In genomic region chr16:57421680-57422417, GRCm38 (mm10) we compare ENCODE assay signal across 9 mouse cellular contexts.
DNase-seq lines count a peak whose midpoint lies in the region; ATAC-seq lines count a peak whose summit lies in the region.
"Had no signal": no experiment of that assay in that cellular context is flagged by ENCODE, and none has a peak within 500 bp of the region (broad histone marks: within the 10 kb centered on the region; RNA-seq: fewer than 3 reads in every experiment).

No protein-coding gene starts in this region.

- H3K4me2 ChIP-seq in kidney, embryonic 16.5 days (replicated peaks; ENCODE audit: low read depth, low read length), result no peak overlapping the region
- no peak overlapping the region for H3K4me2 ChIP-seq in stomach, embryonic 16.5 days (ENCODE audit: low read depth, low read length)

- no peak for DNase-seq in heart, embryonic 10.5 days (ENCODE audit: low spot score)
- no peak for DNase-seq in heart, postnatal 36 days
- peak; percentile 44 to 53 for DNase-seq in spleen, postnatal 36 days (ENCODE audit: low spot score in 2 of 2)
- DNase-seq in spleen, postnatal 10 days (ENCODE audit: low spot score in 2 of 2), result no peak
- no peak for DNase-seq in layer of hippocampus, adult 9-11 months

- H3K4me1 ChIP-seq in heart, embryonic 10.5 days, result peaks cover 49% of the 10 kb centered on the region
- peaks cover 38% of the 10 kb centered on the region for H3K4me1 ChIP-seq in kidney, embryonic 16.5 days (ENCODE audit: insufficient read depth, low read length)
- peaks cover 22% of the 10 kb centered on the region for H3K4me1 ChIP-seq in stomach, embryonic 16.5 days (ENCODE audit: control insufficient read depth, insufficient read depth, low read length)

- intact Hi-C loops in heart, postnatal 36 days (cut with DNase I), result loop anchor here (5.0 kb wide), 2 partner anchors 125 to 155 kb away; no protein-coding TSS in a partner anchor

- H3K27me3 ChIP-seq in heart, embryonic 10.5 days (ENCODE audit: insufficient read depth, poor library complexity, severe bottlenecking), result no peaks in the 10 kb centered on the region
- H3K27me3 ChIP-seq in kidney, embryonic 16.5 days (ENCODE audit: insufficient read depth, low read length), result no peaks in the 10 kb centered on the region
- H3K27me3 ChIP-seq in stomach, embryonic 16.5 days (ENCODE audit: control insufficient read depth, insufficient read depth, low read length), result no peaks in the 10 kb centered on the region
- H3K27me3 ChIP-seq: megakaryocyte, embryonic 14.5 days had no signal

- no peak overlapping the region for H3K9ac ChIP-seq in kidney, embryonic 16.5 days (replicated peaks; ENCODE audit: low read length)
- 0 out of 2 replicates have a peak overlapping the region, but pooled peaks have one; percentile 30 for H3K9ac ChIP-seq in stomach, embryonic 16.5 days (ENCODE audit: low read length)

- 85% methylated on average over 7 of the region's 7 CpGs for WGBS in heart, embryonic 10.5 days
- WGBS in kidney, embryonic 16.5 days, result 56% methylated on average over 7 of the region's 7 CpGs
- WGBS in stomach, embryonic 16.5 days, result 64% methylated on average over 7 of the region's 7 CpGs

- H3K9me3 ChIP-seq in heart, embryonic 10.5 days, result no peaks in the 10 kb centered on the region
- H3K9me3 ChIP-seq in kidney, embryonic 16.5 days (ENCODE audit: low read length), result no peaks in the 10 kb centered on the region
- no peaks in the 10 kb centered on the region for H3K9me3 ChIP-seq in stomach, embryonic 16.5 days (replicated peaks; ENCODE audit: control insufficient read depth, low read length)
- H3K9me3 ChIP-seq: megakaryocyte, embryonic 14.5 days had no signal

- no peak overlapping the region for H3K4me3 ChIP-seq in heart, embryonic 10.5 days
- no peak overlapping the region for H3K4me3 ChIP-seq in kidney, embryonic 16.5 days (ENCODE audit: low read length)
- no peak overlapping the region for H3K4me3 ChIP-seq in stomach, embryonic 16.5 days (replicated peaks; ENCODE audit: low read length)
- H3K4me3 ChIP-seq: megakaryocyte, embryonic 14.5 days had no signal

- peak overlapping the region; percentile 64 for H3K27ac ChIP-seq in heart, embryonic 10.5 days
- peak overlapping the region; percentile 77 for H3K27ac ChIP-seq in kidney, embryonic 16.5 days (ENCODE audit: low read length)
- peak overlapping the region; percentile 78 for H3K27ac ChIP-seq in stomach, embryonic 16.5 days (ENCODE audit: low read length)

- H3K36me3 ChIP-seq in heart, embryonic 10.5 days, result no peaks in the 10 kb centered on the region
- no peaks in the 10 kb centered on the region for H3K36me3 ChIP-seq in kidney, embryonic 16.5 days (ENCODE audit: insufficient read depth, low read length)
- no peaks in the 10 kb centered on the region for H3K36me3 ChIP-seq in stomach, embryonic 16.5 days (ENCODE audit: control insufficient read depth, insufficient read depth, low read length)

- peak; percentile 36 for ATAC-seq in kidney, embryonic 16.5 days (ENCODE audit: low FRiP score, low TSS enrichment)
- no peak for ATAC-seq in stomach, embryonic 16.5 days (ENCODE audit: insufficient read depth, low FRiP score)
- ATAC-seq in erythroid progenitor cell, adult 5-6 weeks (replicated peaks; ENCODE audit: low FRiP score, poor library complexity, severe bottlenecking), result no peak

Comparison
In these comparisons a context has a peak if more than half of its experiments do, and no peak if none do; other contexts are left out.
1. DNase-seq: peak in spleen, postnatal 36 days (2 of 2); none in heart, embryonic 10.5 days (single experiment), heart, postnatal 36 days (0 of 2), spleen, postnatal 10 days (0 of 2) and layer of hippocampus, adult 9-11 months (single experiment).
2. Peak in every context shown above with its lines, with median percentiles within 50 percentile points of each other: H3K27ac ChIP-seq.